Mouse (Mus musculus): ENCODE data around the gene Ccdc91. TPM values are rescaled to one million over a fixed set of nuclear protein-coding genes. Genes with fewer than 3 reads are reported as not detected.

Gene Ccdc91
- 27.0 and 29.7 TPM in 2 replicates for polyA plus RNA-seq (2016; fragmentation: Nextera tagmentation; extraction: Ambion mirVana)

GRCm38 (mm10) chr6:147475727-147476613 is at the start of gene Ccdc91:
Ccdc91 (plus strand) TSS chr6:147475828.
- H3K36me3 ChIP-seq (replicated peaks), result no peaks in the 10 kb centered on the region
- H3K9me3 ChIP-seq, result no peaks in the 10 kb centered on the region
- peak; percentile 93 for DNase-seq (ENCODE audit: low spot score)
- peak within 1 kb of the TSS; percentile 96 for H3K27ac ChIP-seq (replicated peaks)
- H3K4me1 ChIP-seq, result peaks cover 11% of the 10 kb centered on the region
- under 1% methylated on average over 78 of the region's 78 CpGs for WGBS
- no peaks in the 10 kb centered on the region for H3K27me3 ChIP-seq (replicated peaks; ENCODE audit: low read depth, poor library complexity, severe bottlenecking)
- peak within 1 kb of the TSS; percentile 85 for H3K4me3 ChIP-seq

- Histone ChIP-seq H3K4me3 (no peak overlapping the region), H3K27ac (replicated peaks) (no peak overlapping the region), H3K36me3 (replicated peaks) (no peaks in the 10 kb centered on the region), H3K4me1 (0 out of 2 replicates have a peak, but pooled peaks cover 6% of the 10 kb centered on the region), H3K27me3 (replicated peaks; ENCODE audit: low read depth, poor library complexity, severe bottlenecking) (no peaks in the 10 kb centered on the region), H3K9me3 (no peaks in the 10 kb centered on the region)
- DNase-seq (ENCODE audit: low spot score), result no peak
- 89% methylated on average over 11 of the region's 11 CpGs for WGBS
Measured at GRCm38 (mm10) chr6:147426927-147427487, 48.6 kb upstream of the Ccdc91 start.

DNA sequence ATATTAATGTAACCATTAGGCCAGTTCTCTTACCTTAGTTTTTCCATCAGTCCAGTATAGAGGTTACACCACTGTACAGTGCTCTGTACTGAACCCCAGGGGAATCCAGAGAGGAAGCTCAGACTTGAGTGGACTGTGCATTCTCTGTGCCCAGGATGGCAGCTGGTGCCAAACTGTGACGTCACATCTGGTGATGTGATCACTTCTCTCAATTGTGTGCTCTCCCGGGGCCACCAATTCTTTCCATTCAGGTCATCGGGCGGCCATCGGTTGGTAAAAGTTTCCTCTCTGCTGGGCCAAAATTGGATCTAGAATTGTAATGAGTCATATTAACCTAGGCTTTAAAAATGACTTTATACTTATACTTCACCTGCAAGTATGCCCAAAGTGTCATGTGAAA is 19.9 kb upstream of the Ccdc91 start:
- Histone ChIP-seq H3K4me3 (no peak overlapping the region), H3K4me1 (no peaks in the 10 kb centered on the region), H3K27me3 (replicated peaks; ENCODE audit: low read depth, poor library complexity, severe bottlenecking) (no peaks in the 10 kb centered on the region), H3K27ac (replicated peaks) (no peak overlapping the region), H3K9me3 (no peaks in the 10 kb centered on the region), H3K36me3 (replicated peaks) (no peaks in the 10 kb centered on the region)
- WGBS, result 88% methylated on average over 5 of the region's 5 CpGs
- DNase-seq (ENCODE audit: low spot score), result no peak

DNA sequence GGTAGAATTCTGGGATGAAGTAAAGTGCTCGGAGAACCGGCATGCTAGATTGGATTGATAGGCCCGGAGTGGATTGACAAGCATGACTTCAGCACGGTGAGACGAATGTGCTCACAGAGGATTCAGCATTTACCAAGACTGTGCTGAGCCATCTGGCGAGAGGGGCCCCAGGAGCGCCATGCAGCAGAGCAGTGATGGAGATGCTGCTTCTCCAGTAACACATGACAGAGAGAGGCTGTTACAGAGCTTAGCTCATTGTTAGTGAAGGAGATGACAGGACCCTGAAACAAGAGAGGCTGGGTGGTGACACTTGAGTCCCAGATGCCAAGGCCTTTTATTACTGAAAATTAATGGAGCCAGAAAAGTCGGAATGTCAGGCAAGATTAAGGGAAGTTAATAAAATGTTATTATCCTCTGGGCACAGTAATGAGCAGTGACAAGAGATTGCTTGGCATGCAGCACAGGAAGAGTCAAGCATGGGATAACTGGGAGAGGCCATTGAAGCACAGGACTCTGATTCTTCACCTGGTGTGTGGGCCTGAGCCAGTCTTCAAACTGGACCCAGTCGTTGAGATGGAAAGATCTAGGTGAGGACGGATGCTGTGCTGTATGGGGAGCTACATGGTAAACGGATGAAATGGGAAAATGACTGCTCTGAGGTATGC is 16.9 kb upstream of the Ccdc91 start:
- Histone ChIP-seq H3K4me1 (no peaks in the 10 kb centered on the region), H3K27me3 (replicated peaks; ENCODE audit: low read depth, poor library complexity, severe bottlenecking) (no peaks in the 10 kb centered on the region), H3K27ac (replicated peaks) (no peak overlapping the region), H3K36me3 (replicated peaks) (no peaks in the 10 kb centered on the region), H3K9me3 (no peaks in the 10 kb centered on the region), H3K4me3 (no peak overlapping the region)
- DNase-seq (ENCODE audit: low spot score), result no peak
- WGBS, result 86% methylated on average over 11 of the region's 11 CpGs

DNA sequence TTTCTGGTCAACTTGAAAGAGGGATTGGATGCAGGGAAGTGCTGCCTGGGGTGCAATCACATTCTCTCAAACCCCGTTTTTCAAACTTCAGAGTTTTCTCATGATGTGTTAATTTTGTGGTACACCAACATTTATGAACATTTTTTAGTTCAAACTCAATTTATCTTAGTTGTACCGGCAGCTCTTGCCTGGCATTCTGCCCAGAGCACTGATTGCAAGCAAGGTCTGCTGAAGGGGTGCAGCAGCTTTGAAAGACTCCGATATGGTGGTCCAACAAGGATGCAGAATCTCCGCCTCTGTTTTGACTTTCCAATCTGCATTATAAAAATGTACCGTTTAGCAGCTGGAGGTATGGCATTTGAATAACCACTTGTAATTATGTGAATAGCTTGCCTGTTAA is 5.6 kb upstream of the Ccdc91 start:
- WGBS, result 82% methylated on average over 5 of the region's 5 CpGs
- Histone ChIP-seq H3K9me3 (no peaks in the 10 kb centered on the region), H3K27ac (replicated peaks) (no peak overlapping the region), H3K36me3 (replicated peaks) (no peaks in the 10 kb centered on the region), H3K27me3 (replicated peaks; ENCODE audit: low read depth, poor library complexity, severe bottlenecking) (no peaks in the 10 kb centered on the region), H3K4me1 (no peaks in the 10 kb centered on the region), H3K4me3 (no peak overlapping the region)
- no peak for DNase-seq (ENCODE audit: low spot score)

DNA sequence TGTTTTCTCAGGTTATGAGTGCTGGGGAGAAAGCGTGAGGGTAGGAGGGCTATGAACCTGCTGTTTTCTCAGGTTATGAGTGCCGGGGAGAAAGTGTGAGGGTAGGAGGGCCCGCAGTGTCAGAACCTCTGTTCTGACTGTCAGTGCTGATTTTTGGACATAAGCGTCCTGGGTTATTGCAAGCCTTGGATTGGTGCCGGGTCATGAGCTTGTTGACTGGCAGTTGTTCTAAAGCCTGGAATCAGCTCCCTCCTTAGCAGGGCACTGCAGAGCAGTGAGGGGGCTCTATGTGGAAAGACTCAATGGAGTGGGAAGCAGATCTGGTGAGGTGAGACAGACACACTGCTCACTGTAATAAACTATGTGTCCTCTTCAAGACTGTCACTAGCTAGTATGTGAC is 5.5 kb downstream of the Ccdc91 start:
- Histone ChIP-seq H3K4me1 (peaks cover 7% of the 10 kb centered on the region; the same call in 1 of the 2 replicates), H3K4me3 (no peak overlapping the region), H3K27ac (replicated peaks) (no peak overlapping the region), H3K27me3 (replicated peaks; ENCODE audit: low read depth, poor library complexity, severe bottlenecking) (no peaks in the 10 kb centered on the region), H3K9me3 (no peaks in the 10 kb centered on the region), H3K36me3 (replicated peaks) (no peaks in the 10 kb centered on the region)
- WGBS, result 88% methylated on average over 5 of the region's 5 CpGs
- DNase-seq (ENCODE audit: low spot score), result no peak

DNA sequence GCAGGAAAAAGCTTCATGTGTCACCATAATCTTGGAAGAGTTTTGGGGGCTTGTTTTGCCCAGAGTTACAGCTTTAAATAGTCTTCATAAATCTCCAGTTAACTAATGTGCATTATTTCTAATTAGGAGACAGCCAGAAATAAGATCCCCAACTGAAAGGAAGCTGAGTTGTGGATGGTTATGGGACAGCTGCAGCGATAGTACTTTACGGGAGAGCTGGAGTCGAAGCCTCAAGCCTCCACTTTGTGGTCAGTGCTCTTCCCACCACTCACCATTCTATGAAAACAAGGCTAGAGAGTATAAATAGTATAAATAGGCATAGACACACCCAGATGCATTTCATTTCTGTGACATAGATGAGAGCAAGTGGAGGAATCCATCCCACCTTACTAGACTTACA is 14.5 kb downstream of the Ccdc91 start:
- H3K4me1 ChIP-seq, result no peaks in the 10 kb centered on the region
- no peaks in the 10 kb centered on the region for H3K9me3 ChIP-seq
- H3K27ac ChIP-seq (replicated peaks), result no peak overlapping the region
- H3K36me3 ChIP-seq (replicated peaks), result no peaks in the 10 kb centered on the region
- no peaks in the 10 kb centered on the region for H3K27me3 ChIP-seq (replicated peaks; ENCODE audit: low read depth, poor library complexity, severe bottlenecking)
- no peak overlapping the region for H3K4me3 ChIP-seq
- DNase-seq (ENCODE audit: low spot score), result no peak
- WGBS, result 91% methylated on average over 3 of the region's 3 CpGs

DNA sequence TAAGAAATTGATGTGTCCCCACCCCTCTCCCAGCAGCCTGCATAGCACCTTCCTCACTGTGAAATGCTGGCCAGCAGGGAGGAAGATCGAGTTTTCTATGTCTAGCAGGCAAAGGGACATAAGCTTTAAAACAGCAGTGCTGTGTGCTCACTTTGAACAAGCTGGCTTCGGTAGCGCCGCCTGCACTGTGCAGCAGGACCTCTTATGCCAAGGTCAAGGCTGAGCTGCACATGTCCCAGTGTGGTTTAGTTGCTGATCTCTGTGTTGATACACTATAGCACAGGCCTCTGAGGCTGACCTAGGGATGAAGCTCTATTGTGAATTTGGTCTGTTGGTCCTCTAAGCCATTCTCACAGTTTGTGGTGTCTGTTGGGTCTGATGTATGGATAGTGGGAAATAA is 16.9 kb downstream of the Ccdc91 start:
- no peaks in the 10 kb centered on the region for H3K4me1 ChIP-seq
- H3K27ac ChIP-seq (replicated peaks), result no peak overlapping the region
- no peaks in the 10 kb centered on the region for H3K36me3 ChIP-seq (replicated peaks)
- H3K4me3 ChIP-seq, result no peak overlapping the region
- H3K9me3 ChIP-seq, result no peaks in the 10 kb centered on the region
- no peak for DNase-seq (ENCODE audit: low spot score)
- H3K27me3 ChIP-seq (replicated peaks; ENCODE audit: low read depth, poor library complexity, severe bottlenecking), result no peaks in the 10 kb centered on the region
- 89% methylated on average over 4 of the region's 4 CpGs for WGBS

DNA sequence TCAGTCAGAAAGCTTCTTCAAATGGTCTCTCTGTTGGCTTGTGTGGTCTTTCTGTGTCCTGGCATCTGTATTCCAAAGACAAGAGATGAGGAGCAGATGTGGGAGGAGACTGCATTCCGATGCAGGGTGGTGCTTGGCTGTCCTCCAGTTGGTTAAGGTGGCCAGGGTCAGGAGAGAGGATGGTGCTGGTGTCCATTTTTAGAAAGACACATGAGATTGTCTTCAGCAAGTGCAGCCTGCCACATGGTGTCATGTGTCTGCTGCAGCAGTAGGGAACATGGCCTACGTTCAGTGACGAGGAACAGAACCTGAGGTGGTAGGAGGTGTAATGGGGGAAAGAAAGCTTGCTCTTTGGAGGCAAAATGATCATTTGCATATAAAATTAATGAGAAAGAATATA is 25.8 kb downstream of the Ccdc91 start:
- Histone ChIP-seq H3K9me3 (no peaks in the 10 kb centered on the region), H3K4me3 (no peak overlapping the region), H3K27me3 (replicated peaks; ENCODE audit: low read depth, poor library complexity, severe bottlenecking) (no peaks in the 10 kb centered on the region), H3K27ac (replicated peaks) (no peak overlapping the region), H3K4me1 (no peaks in the 10 kb centered on the region), H3K36me3 (replicated peaks) (no peaks in the 10 kb centered on the region)
- no peak for DNase-seq (ENCODE audit: low spot score)
- WGBS, result 85% methylated on average over 3 of the region's 3 CpGs

DNA sequence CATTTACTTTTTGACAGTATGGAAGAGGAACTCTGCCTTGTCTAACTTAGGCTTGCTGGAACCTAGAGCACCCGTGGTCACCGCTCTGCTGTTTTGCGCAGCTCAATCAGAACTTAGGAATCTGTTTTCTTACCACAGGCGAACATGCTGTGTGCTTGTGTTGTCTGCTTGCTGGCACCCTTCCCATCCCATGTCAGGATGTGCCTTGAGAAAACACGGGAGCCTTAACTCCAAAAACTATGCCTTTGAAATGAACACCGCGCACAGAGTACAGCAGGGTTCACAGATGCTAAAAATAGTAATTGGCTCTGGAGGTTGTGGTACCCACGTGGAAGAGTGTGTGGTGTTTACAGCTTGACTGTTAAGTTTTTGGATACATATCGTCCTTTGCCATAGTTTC is 30.4 kb downstream of the Ccdc91 start:
- Histone ChIP-seq H3K27me3 (replicated peaks; ENCODE audit: low read depth, poor library complexity, severe bottlenecking) (no peaks in the 10 kb centered on the region), H3K36me3 (replicated peaks) (no peaks in the 10 kb centered on the region), H3K4me3 (no peak overlapping the region), H3K4me1 (no peaks in the 10 kb centered on the region), H3K9me3 (no peaks in the 10 kb centered on the region), H3K27ac (replicated peaks) (no peak overlapping the region)
- DNase-seq (ENCODE audit: low spot score), result no peak
- 85% methylated on average over 9 of the region's 9 CpGs for WGBS

DNA sequence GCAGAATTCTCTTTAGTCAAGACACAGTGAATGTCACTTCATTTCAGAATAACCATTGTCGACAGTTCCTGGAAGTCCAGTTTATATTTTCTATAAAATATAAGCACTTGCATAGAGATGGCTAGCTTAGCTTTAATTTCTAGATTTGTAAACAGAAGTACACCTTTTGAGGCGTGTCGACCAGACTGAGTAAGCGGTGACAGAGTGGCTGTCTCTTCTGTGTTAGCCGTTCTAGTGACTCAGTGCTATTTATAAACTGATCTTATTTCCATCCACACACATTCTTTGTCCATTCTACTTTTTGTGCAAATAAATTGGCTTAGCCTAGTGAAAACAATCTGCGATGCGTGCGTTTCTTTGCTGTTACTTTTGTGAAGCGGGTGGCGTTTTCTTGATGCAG is 30.9 kb downstream of the Ccdc91 start:
- no peak overlapping the region for H3K27ac ChIP-seq (replicated peaks)
- H3K9me3 ChIP-seq, result no peaks in the 10 kb centered on the region
- H3K4me3 ChIP-seq, result no peak overlapping the region
- H3K27me3 ChIP-seq (replicated peaks; ENCODE audit: low read depth, poor library complexity, severe bottlenecking), result no peaks in the 10 kb centered on the region
- no peaks in the 10 kb centered on the region for H3K36me3 ChIP-seq (replicated peaks)
- WGBS, result 92% methylated on average over 10 of the region's 10 CpGs
- no peaks in the 10 kb centered on the region for H3K4me1 ChIP-seq
- no peak for DNase-seq (ENCODE audit: low spot score)

DNA sequence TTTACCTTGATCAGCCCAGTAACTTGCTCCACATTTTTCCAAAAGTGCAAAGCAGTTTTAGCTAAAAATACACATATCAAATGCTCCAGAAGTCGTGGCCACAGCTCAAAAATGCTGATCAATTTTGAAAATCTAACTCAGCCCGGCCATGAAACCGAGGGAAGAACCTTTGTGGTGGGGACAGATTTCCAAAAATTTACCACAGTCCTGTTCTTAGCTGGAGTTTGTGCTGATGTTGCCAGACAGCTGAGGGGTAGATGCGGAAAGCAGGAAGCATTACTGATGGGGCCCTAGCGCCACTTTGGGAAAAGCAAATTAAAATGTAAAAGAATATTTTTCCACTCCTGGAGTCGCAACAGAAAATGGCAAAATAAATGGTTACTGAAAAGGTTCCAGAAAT is 31.6 kb downstream of the Ccdc91 start:
- Histone ChIP-seq H3K9me3 (no peaks in the 10 kb centered on the region), H3K27me3 (replicated peaks; ENCODE audit: low read depth, poor library complexity, severe bottlenecking) (no peaks in the 10 kb centered on the region), H3K27ac (replicated peaks) (no peak overlapping the region), H3K36me3 (replicated peaks) (no peaks in the 10 kb centered on the region), H3K4me1 (no peaks in the 10 kb centered on the region), H3K4me3 (no peak overlapping the region)
- DNase-seq (ENCODE audit: low spot score), result no peak
- WGBS, result 86% methylated on average over 6 of the region's 6 CpGs

DNA sequence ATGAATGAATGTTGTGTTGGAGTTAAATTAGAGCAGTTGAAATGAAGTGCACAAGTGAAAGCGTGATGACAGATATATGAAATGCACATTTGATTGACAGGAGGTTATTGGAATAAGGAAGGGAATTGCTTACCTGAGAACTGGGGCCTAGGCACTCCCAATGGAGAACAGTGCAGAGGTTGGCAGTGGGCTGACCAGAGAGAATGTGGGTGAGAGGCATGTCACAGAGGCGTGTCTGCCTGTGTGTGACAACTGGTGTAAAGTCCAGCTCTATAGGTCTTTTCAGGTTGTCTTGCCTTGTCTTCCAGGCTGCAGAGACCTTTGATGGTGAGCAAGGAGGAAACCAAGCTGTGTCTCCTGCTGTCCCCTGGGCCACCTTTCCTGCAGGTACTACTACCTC is 34.9 kb downstream of the Ccdc91 start:
- Histone ChIP-seq H3K4me3 (no peak overlapping the region), H3K9me3 (no peaks in the 10 kb centered on the region), H3K36me3 (replicated peaks) (peaks cover 4% of the 10 kb centered on the region; the same call in 1 of the 2 replicates), H3K27me3 (replicated peaks; ENCODE audit: low read depth, poor library complexity, severe bottlenecking) (no peaks in the 10 kb centered on the region), H3K27ac (replicated peaks) (no peak overlapping the region), H3K4me1 (no peaks in the 10 kb centered on the region)
- DNase-seq (ENCODE audit: low spot score), result no peak
- WGBS, result 91% methylated on average over 2 of the region's 2 CpGs

Data from embryonic facial prominence, embryonic 10.5 days (tissue).